Mouse (Mus musculus) large intestine, adult 2 months (tissue): ENCODE results near the gene Nek8. TPM values are rescaled to one million over a fixed set of nuclear protein-coding genes. Genes with fewer than 3 reads are reported as not detected.
"Not testable (repeated sequence)": the region's sequence is repeated elsewhere in the genome, so short reads cannot be mapped to it uniquely, and the experiment has no call there.

Experiments used
- DNase-seq: peaks from one replicate; pipeline ENCODE4 v3.0.0-alpha.2; 2012; ENCODE audit warnings: low read depth, low spot score
- WGBS: fragments of 180-500 bp; shearing (Covaris S2); methylation state at CpG from one replicate; pipeline ENCODE4 v1.1.7; 2018; 5-methylcytosine and 5-hydroxymethylcytosine counted together
- polyA plus RNA-seq: library from polyadenylated mRNA; depleted of rRNA; stranded (reverse); fragments of >200 nt; gene quantifications from 2 replicates; pipeline ENCODE4 v1.2.3, GENCODE M21; 2012

Gene Nek8
- polyA plus RNA-seq, 1 experiment: 6.6 TPM

GRCm38 (mm10) chr11:78152299-78153231 is 23.9 kb downstream of the Nek8 start:
- WGBS: 61% methylated on average over 9 of the region's 9 CpGs

GRCm38 (mm10) chr11:78151161-78151560 is 25.3 kb downstream of the Nek8 start:
- WGBS: 36% methylated on average over 1 of the region's 1 CpGs
- DNase-seq: no peak

More at GRCm38 (mm10) chr11:78152299-78153231, 23.9 kb downstream of the Nek8 start:
- DNase-seq: no peak

- no peak for DNase-seq
- 73% methylated on average over 6 of the region's 6 CpGs for WGBS
These were observed 29.6 kb downstream of the Nek8 start for GRCm38 (mm10) chr11:78146707-78147543.

GRCm38 (mm10) chr11:78146168-78146567 is 30.3 kb downstream of the Nek8 start:
- 68% methylated on average over 5 of the region's 5 CpGs for WGBS

GRCm38 (mm10) chr11:78143520-78143919 is 33.0 kb downstream of the Nek8 start:
- no peak for DNase-seq
- 91% methylated on average over 2 of the region's 2 CpGs for WGBS

More at GRCm38 (mm10) chr11:78146168-78146567, 30.3 kb downstream of the Nek8 start:
- no peak for DNase-seq

- 78% methylated on average over 5 of the region's 5 CpGs for whole genome bisulfite sequencing
- DNase-seq: no peak
These were observed 35.8 kb downstream of the Nek8 start for GRCm38 (mm10) chr11:78140665-78141064.

GRCm38 (mm10) chr11:78138023-78138422 is 38.5 kb downstream of the Nek8 start:
- 92% methylated on average over 3 of the region's 3 CpGs for WGBS
- no peak for DNase-seq

GRCm38 (mm10) chr11:78137584-78137983 is 38.9 kb downstream of the Nek8 start:
- 79% methylated on average over 4 of the region's 4 CpGs for WGBS
- no peak for DNase-seq

GRCm38 (mm10) chr11:78136132-78136531 is 40.3 kb downstream of the Nek8 start:
- no peak for DNase-seq
- 47% methylated on average over 1 of the region's 1 CpGs for WGBS

GRCm38 (mm10) chr11:78135314-78135713 is 41.2 kb downstream of the Nek8 start:
- not testable (repeated sequence) for DNase-seq
- 44% methylated on average over 7 of the region's 7 CpGs for WGBS

GRCm38 (mm10) chr11:78134344-78134743 is 42.1 kb downstream of the Nek8 start:
- 62% methylated on average over 3 of the region's 3 CpGs for WGBS
- no peak for DNase-seq

- DNase-seq: no peak
- 80% methylated on average over 6 of the region's 6 CpGs for WGBS
These were observed 42.6 kb downstream of the Nek8 start for GRCm38 (mm10) chr11:78133915-78134314.

- 51% methylated on average over 8 of the region's 8 CpGs for WGBS
- DNase-seq: no peak
These were observed 47.0 kb downstream of the Nek8 start for GRCm38 (mm10) chr11:78129458-78129857.

- no peak for DNase-seq
- WGBS: 51% methylated on average over 4 of the region's 4 CpGs
These were observed 49.7 kb downstream of the Nek8 start for GRCm38 (mm10) chr11:78126739-78127138.

GRCm38 (mm10) chr11:78125691-78126090 is 50.8 kb downstream of the Nek8 start:
- no peak for DNase-seq
- WGBS: 19% methylated on average over 6 of the region's 6 CpGs

GRCm38 (mm10) chr11:78123782-78124181 is 52.7 kb downstream of the Nek8 start:
- DNase-seq: no peak

GRCm38 (mm10) chr11:78122815-78123214 is 53.7 kb downstream of the Nek8 start:
- WGBS: 87% methylated on average over 4 of the region's 4 CpGs
- DNase-seq: no peak

GRCm38 (mm10) chr11:78121176-78121575 is 55.3 kb downstream of the Nek8 start:
- no peak for DNase-seq
- 32% methylated on average over 5 of the region's 5 CpGs for WGBS

GRCm38 (mm10) chr11:78119898-78120297 is 56.6 kb downstream of the Nek8 start:
- DNase-seq: no peak
- 75% methylated on average over 8 of the region's 8 CpGs for WGBS

GRCm38 (mm10) chr11:78118467-78118866 is 58.0 kb downstream of the Nek8 start:
- no peak for DNase-seq

- 31% methylated on average over 5 of the region's 5 CpGs for WGBS
- DNase-seq: no peak
These were observed 60.4 kb downstream of the Nek8 start for GRCm38 (mm10) chr11:78116146-78116410.
